ENCODE assay signal across 9 mouse cellular contexts in the genomic region with DNA sequence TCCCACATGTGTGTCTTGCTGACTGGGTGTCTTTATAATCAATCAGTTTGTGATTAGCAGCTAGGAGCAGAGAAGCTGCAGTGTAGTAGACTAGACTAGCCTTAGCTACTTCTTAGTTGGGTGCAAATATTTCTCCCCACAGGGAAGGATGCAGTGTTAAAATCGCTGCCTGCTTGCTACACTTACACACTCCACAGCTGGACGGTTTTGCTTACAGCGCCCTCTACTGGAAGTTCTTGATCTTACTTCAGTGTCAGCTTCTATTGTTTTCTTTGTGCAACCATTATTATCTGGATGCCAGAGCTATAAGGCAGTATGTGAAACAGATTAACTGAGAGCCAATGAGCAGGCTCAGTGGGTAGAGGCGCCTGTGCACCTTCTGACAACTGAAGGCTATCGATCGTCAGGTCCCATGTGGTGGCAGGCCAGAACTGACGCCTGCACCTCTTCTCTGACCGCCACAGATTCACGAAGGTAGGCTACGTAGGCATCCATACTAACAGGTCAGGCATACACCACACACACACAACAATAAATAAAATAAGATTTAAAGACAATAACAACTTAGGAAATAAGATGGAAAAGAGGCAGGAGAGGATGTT. TPM values are rescaled to one million over a fixed set of nuclear protein-coding genes. Genes with fewer than 3 reads are reported as not detected.
A peak's percentile ranks its signal among the peaks of the same experiment; 100 is the strongest.
DNase-seq lines count a peak whose midpoint lies in the region; ATAC-seq lines count a peak whose summit lies in the region.
"Had no signal": no experiment of that assay in that cellular context is flagged by ENCODE, and none has a peak within 500 bp of the region (broad histone marks: within the 10 kb centered on the region; RNA-seq: fewer than 3 reads in every experiment).

No protein-coding gene starts in this region.

- H3K9ac ChIP-seq in embryonic facial prominence, embryonic 15.5 days, result no peak overlapping the region
- H3K9ac ChIP-seq in midbrain, embryonic 13.5 days (replicated peaks), result no peak overlapping the region
- H3K9ac ChIP-seq: liver, embryonic 15.5 days had no signal

- H3K36me3 ChIP-seq in embryonic facial prominence, embryonic 15.5 days, result 0 out of 2 replicates have a peak, but pooled peaks cover 4% of the 10 kb centered on the region
- H3K36me3 ChIP-seq in midbrain, embryonic 13.5 days, result no peaks in the 10 kb centered on the region
- H3K36me3 ChIP-seq: liver, embryonic 15.5 days had no signal

- no peak overlapping the region for H3K4me3 ChIP-seq in embryonic facial prominence, embryonic 15.5 days (replicated peaks)
- H3K4me3 ChIP-seq in midbrain, embryonic 13.5 days (replicated peaks), result no peak overlapping the region
- H3K4me3 ChIP-seq: liver, embryonic 15.5 days had no signal

- no peak overlapping the region for H3K27ac ChIP-seq in embryonic facial prominence, embryonic 15.5 days (replicated peaks)
- H3K27ac ChIP-seq in midbrain, embryonic 13.5 days, result no peak overlapping the region
- H3K27ac ChIP-seq: liver, embryonic 15.5 days had no signal

- H3K27me3 ChIP-seq in embryonic facial prominence, embryonic 15.5 days, result no peaks in the 10 kb centered on the region
- no peaks in the 10 kb centered on the region for H3K27me3 ChIP-seq in midbrain, embryonic 13.5 days
- H3K27me3 ChIP-seq: liver, embryonic 15.5 days had no signal

- H3K4me1 ChIP-seq in embryonic facial prominence, embryonic 15.5 days, result no peaks in the 10 kb centered on the region
- no peaks in the 10 kb centered on the region for H3K4me1 ChIP-seq in midbrain, embryonic 13.5 days (replicated peaks)
- H3K4me1 ChIP-seq: liver, embryonic 15.5 days had no signal

- H3K4me2 ChIP-seq in embryonic facial prominence, embryonic 15.5 days (replicated peaks), result no peak overlapping the region
- no peak overlapping the region for H3K4me2 ChIP-seq in midbrain, embryonic 13.5 days (replicated peaks)
- H3K4me2 ChIP-seq: liver, embryonic 15.5 days had no signal

- 0 out of 2 replicates have a peak, but pooled peaks have one; percentile 19 for ATAC-seq in embryonic facial prominence, embryonic 15.5 days (ENCODE audit: insufficient number of reproducible peaks, low FRiP score, low TSS enrichment, low read depth)
- peak; percentile 67 for ATAC-seq in midbrain, embryonic 13.5 days

- no peaks in the 10 kb centered on the region for H3K9me3 ChIP-seq in embryonic facial prominence, embryonic 15.5 days (replicated peaks)
- H3K9me3 ChIP-seq in midbrain, embryonic 13.5 days, result no peaks in the 10 kb centered on the region
- H3K9me3 ChIP-seq: liver, embryonic 15.5 days had no signal

- peak; percentile 16 for DNase-seq in left cerebral cortex, adult 11 months (ENCODE audit: low spot score)
- DNase-seq in left cerebral cortex, adult 8-10 months (ENCODE audit: low spot score in 2 of 2), result no peak
- DNase-seq in MN1 (ENCODE audit: low spot score), result peak; percentile 54
- peak; percentile 25 to 54 for DNase-seq in layer of hippocampus, postnatal 10 days (ENCODE audit: low spot score in 2 of 2)
- no peak for DNase-seq in testis, postnatal 10 days (ENCODE audit: low spot score)
- no peak for DNase-seq in ovary, postnatal 36 days (ENCODE audit: low spot score)

- WGBS in embryonic facial prominence, embryonic 15.5 days, result 66% methylated on average over 10 of the region's 10 CpGs
- WGBS in midbrain, embryonic 13.5 days, result 67% methylated on average over 10 of the region's 10 CpGs

RNA-seq across cellular contexts. Expression of a gene that starts 6.1 kb away (rescaled TPM):
- 10 to 100 TPM; 17.3 to 21.0 (median 20.1) TPM for total RNA-seq in left cerebral cortex, adult 8-10 months (2022)
- polyA plus RNA-seq in embryonic facial prominence, embryonic 15.5 days (2015; fragmentation: Nextera tagmentation; extraction: Ambion mirVana), result 63.0 and 64.1 TPM in 2 replicates
- 10 to 100 TPM; 16.7 to 18.7 TPM for total RNA-seq in layer of hippocampus, postnatal 10 days (2021)
- 50.4 and 54.2 TPM in 2 replicates for polyA plus RNA-seq in midbrain, embryonic 13.5 days (2015; fragmentation: Nextera tagmentation; extraction: Ambion mirVana)

RNA-seq across cellular contexts. Expression of a gene that starts 6.5 kb away (rescaled TPM):
- 10 to 100 TPM in 1 of 4 experiments, 1 to 10 TPM in 3; 7.5 to 10.1 (median 8.4) TPM for total RNA-seq in left cerebral cortex, adult 8-10 months (2022)
- polyA plus RNA-seq in embryonic facial prominence, embryonic 15.5 days (2015; fragmentation: Nextera tagmentation; extraction: Ambion mirVana), result 9.4 and 12.0 TPM in 2 replicates
- 1 to 10 TPM; 8.7 to 9.6 TPM for total RNA-seq in layer of hippocampus, postnatal 10 days (2021)
- 12.0 and 14.2 TPM in 2 replicates for polyA plus RNA-seq in midbrain, embryonic 13.5 days (2015; fragmentation: Nextera tagmentation; extraction: Ambion mirVana)

Comparison
In these comparisons a context has a peak if more than half of its experiments do, and no peak if none do; other contexts are left out.
1. DNase-seq: peak in left cerebral cortex, adult 11 months (single experiment), MN1 (single experiment) and layer of hippocampus, postnatal 10 days (2 of 2); none in left cerebral cortex, adult 8-10 months (0 of 2), testis, postnatal 10 days (single experiment) and ovary, postnatal 36 days (single experiment).